Mouse (Mus musculus) right cerebral cortex, adult 18-20 months (tissue): Measurements from ENCODE around the gene Olfr131.
"Not testable (repeated sequence)": the region's sequence is repeated elsewhere in the genome, so short reads cannot be mapped to it uniquely, and the experiment has no call there.

ENCODE experiments used
- DNase-seq: peaks from one replicate; pipeline ENCODE4 v3.0.0; 2022; ENCODE audit warnings: mixed read lengths

Gene Olfr131

DNA sequence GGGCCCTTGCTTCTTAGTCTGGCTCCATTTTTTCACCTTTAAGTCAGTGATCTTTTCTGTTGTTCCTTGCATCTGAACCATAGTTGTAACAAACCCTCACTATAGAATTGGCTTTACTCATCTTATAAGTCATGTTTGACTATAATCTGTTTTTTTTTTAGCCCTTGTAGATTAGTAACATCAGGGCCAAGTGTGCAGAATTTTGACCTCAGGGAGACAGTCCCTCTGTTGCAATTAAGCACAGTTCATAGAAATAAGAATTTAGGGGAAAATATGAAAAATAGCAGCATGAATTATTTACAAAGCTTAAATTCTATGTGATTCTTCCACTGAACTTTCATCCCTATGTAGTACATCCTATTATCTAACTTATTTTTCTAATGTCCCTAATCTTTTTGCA lies at the start of gene Olfr131:
Olfr131 (minus strand) TSS at position 101 of the 400 bp plus-strand sequence.
- DNase-seq: no peak

DNA sequence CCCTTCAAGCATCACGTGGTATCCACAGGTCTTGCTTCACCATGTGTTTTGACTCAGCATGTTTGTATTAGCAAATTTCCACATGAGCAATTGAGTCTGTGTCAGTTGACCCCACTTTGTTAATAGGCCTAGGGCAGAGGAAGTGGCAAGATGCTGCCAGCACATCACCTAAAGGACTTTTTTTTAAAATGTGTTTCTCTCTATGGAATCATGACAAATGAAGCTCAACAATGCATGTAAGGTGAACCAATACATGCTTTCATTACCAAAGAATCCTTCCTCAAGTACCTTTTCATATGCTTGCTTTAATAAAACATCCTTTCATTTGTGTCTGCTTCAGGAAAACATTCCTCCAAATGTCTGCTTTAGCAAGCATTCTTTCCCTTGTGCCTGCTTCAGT lies 45.9 kb upstream of the Olfr131 start, which contains the start of gene Olfr132:
Olfr132 (minus strand) TSS at position 101 of the 400 bp plus-strand sequence.
- no peak for DNase-seq

DNA sequence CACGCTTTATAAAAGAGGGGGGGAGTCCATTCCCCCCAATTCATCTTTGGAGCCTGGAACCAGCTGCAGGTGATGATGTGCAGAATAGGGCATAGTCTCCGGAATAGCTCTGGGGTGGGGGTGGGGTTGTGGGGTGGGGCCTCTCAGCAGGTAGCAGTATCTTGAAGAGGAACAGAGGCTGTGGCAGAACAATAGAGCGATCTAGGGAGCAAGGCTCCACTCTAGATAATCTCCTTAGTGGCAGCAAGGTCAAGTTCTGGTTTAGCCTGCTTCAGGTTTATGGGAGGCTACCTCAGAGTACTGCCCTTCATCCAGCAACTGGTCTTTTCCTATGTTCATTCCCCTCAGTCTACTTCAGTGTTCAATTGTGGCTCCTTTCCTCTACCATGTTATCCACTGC lies 36.9 kb upstream of the Olfr131 start:
- not testable (repeated sequence) for DNase-seq

DNA sequence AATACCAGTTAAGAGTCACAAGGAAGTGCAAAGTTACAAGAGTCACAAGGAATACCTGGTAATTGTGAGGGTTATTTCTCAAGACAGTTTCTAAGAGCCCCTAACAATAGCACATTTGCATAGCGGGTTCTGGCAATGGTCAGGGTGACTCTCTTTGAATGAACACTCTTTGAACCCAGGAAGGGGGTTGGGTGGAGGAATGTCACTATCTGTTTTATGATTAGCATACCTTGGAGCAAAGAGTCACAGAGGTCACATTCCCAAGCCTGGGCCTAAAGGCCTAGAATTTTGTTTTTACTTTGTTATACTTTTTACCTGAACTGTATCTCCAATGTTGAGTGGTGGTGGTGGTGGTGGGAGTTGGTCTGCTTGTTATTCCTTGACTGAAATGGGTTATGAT lies 35.7 kb upstream of the Olfr131 start:
- DNase-seq: not testable (repeated sequence)

DNA sequence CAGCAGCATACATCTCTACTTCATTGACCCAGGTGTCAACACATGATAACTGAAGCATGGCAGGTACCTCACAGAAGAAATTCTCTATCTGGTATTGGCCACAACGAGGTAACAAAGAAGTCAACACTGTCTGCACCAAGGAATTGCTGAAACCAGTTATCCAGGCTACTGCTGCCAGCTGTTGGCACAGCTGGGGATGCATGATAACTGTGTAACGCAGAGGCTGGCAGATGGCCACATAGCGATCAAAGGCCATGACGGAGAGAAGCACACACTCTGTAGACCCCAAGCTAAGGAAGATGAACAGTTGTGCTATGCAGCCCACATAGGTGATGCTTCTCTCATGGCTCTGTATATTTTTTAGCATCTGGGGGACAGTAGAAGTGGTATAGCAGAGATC lies 6.1 kb downstream of the Olfr131 start:
- DNase-seq: no peak

DNA sequence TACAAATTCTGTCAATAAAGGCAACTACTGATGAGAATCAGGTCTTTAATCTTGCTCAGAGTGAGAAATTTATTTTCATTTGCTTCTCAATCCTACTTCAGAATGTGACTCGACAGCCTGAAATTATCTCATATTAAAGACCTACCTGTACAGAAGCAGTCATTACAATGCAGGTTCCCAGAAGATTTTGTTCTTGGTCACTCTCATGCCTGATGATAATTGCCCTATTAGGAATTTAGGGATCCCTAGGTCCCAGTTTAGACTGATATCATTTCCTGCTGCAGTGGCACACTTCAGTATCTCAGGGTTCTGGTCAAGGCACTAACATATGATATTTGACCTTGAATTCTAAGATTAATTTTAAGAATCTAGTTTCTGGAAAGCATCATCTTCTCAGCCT lies 24.9 kb downstream of the Olfr131 start, which contains the start of gene Olfr130:
Olfr130 (plus strand) TSS at position 301 of the 400 bp plus-strand sequence.
- no peak for DNase-seq

DNA sequence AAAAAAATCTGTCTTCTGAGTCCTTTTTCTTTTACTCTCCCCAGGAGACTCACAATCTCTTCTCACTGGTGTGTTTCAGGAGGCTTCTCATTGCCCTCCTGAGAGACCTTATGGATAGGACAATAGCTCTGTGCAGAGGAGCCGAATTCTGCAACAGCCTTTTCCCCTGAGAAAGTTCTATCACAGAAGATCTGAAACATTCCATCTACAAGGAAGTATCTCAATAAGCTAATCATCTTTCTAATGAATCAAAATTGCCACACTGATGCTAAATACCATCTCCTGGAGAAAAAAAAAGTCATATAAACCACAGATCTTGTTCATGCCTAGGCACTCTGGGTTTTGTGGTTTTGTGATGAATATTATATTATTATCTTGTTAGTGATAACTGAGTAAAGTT lies 28.5 kb downstream of the Olfr131 start, which contains the start of gene Olfr129:
Olfr129 (minus strand) TSS at position 101 of the 400 bp plus-strand sequence.
- DNase-seq: no peak
